Mouse (Mus musculus): ENCODE data around the gene Cyp17a1. TPM values are rescaled to one million over a fixed set of nuclear protein-coding genes. Genes with fewer than 3 reads are reported as not detected.

The Cyp17a1 gene
- polyA plus RNA-seq, 1 experiment from 2014 or later: not detected

- peaks cover 49% of the 10 kb centered on the region for H3K4me1 ChIP-seq (replicated peaks; ENCODE audit: insufficient read depth, low read length)
- H3K27ac ChIP-seq: peak overlapping the region; percentile 93
- H3K36me3 ChIP-seq (ENCODE audit: insufficient read depth, low read length): 0 out of 2 replicates have a peak, but pooled peaks cover 3% of the 10 kb centered on the region
- 3% methylated on average over 16 of the region's 16 CpGs for WGBS
- no peaks in the 10 kb centered on the region for H3K27me3 ChIP-seq (ENCODE audit: insufficient read depth, low read length)
- no peaks in the 10 kb centered on the region for H3K9me3 ChIP-seq (replicated peaks; ENCODE audit: low read length)
- ATAC-seq (replicated peaks; ENCODE audit: low FRiP score, low read depth): peak; percentile 68
- H3K4me3 ChIP-seq (replicated peaks; ENCODE audit: low read depth, low read length): peak overlapping the region; percentile 35
- peak overlapping the region; percentile 58 for H3K9ac ChIP-seq (ENCODE audit: low read depth, low read length)
- peak; percentile 88 for DNase-seq (ENCODE audit: low spot score)
- H3K4me2 ChIP-seq (ENCODE audit: low read length): peak overlapping the region; percentile 63
- no peak for TF ChIP-seq CTCF (IDR thresholded peaks at IDR 0.05; ENCODE audit: low read depth)
Observed at GRCm38 (mm10) chr19:46623194-46623667, 49.7 kb downstream of the Cyp17a1 start.

GRCm38 (mm10) chr19:46622659-46623193 lies 50.2 kb downstream of the Cyp17a1 start:
- no peaks in the 10 kb centered on the region for H3K9me3 ChIP-seq (replicated peaks; ENCODE audit: low read length)
- DNase-seq (ENCODE audit: low spot score) (no peak), ATAC-seq (replicated peaks; ENCODE audit: low FRiP score, low read depth) (no peak)
- H3K27me3 ChIP-seq (ENCODE audit: insufficient read depth, low read length): no peaks in the 10 kb centered on the region
- peak overlapping the region; percentile 93 for H3K27ac ChIP-seq
- peak overlapping the region; percentile 58; the same call in 1 of the 2 replicates for H3K9ac ChIP-seq (ENCODE audit: low read depth, low read length)
- 18% methylated on average over 12 of the region's 12 CpGs for WGBS
- peaks cover 49% of the 10 kb centered on the region for H3K4me1 ChIP-seq (replicated peaks; ENCODE audit: insufficient read depth, low read length)
- 0 out of 2 replicates have a peak overlapping the region, but pooled peaks have one; percentile 35 for H3K4me3 ChIP-seq (replicated peaks; ENCODE audit: low read depth, low read length)
- H3K36me3 ChIP-seq (ENCODE audit: insufficient read depth, low read length): no peaks in the 10 kb centered on the region
- peak overlapping the region; percentile 63 for H3K4me2 ChIP-seq (ENCODE audit: low read length)
- TF ChIP-seq CTCF (IDR thresholded peaks at IDR 0.05; ENCODE audit: low read depth): no peak

GRCm38 (mm10) chr19:46621236-46622183 lies 51.5 kb downstream of the Cyp17a1 start:
- no peak for DNase-seq (ENCODE audit: low spot score)
- no peak for TF ChIP-seq CTCF (IDR thresholded peaks at IDR 0.05; ENCODE audit: low read depth)

GRCm38 (mm10) chr19:46620016-46620808 lies 52.8 kb downstream of the Cyp17a1 start:
- H3K27ac ChIP-seq: no peak overlapping the region
- H3K36me3 ChIP-seq (ENCODE audit: insufficient read depth, low read length): no peaks in the 10 kb centered on the region
- DNase-seq (ENCODE audit: low spot score): no peak
- WGBS: 69% methylated on average over 14 of the region's 14 CpGs
- no peak overlapping the region for H3K4me2 ChIP-seq (ENCODE audit: low read length)
- H3K9me3 ChIP-seq (replicated peaks; ENCODE audit: low read length): no peaks in the 10 kb centered on the region
- no peak overlapping the region for H3K4me3 ChIP-seq (replicated peaks; ENCODE audit: low read depth, low read length)
- ATAC-seq (replicated peaks; ENCODE audit: low FRiP score, low read depth): no peak
- H3K4me1 ChIP-seq (replicated peaks; ENCODE audit: insufficient read depth, low read length): peaks cover 54% of the 10 kb centered on the region
- no peak for TF ChIP-seq CTCF (IDR thresholded peaks at IDR 0.05; ENCODE audit: low read depth)
- H3K27me3 ChIP-seq (ENCODE audit: insufficient read depth, low read length): no peaks in the 10 kb centered on the region
- H3K9ac ChIP-seq (ENCODE audit: low read depth, low read length): no peak overlapping the region

More at GRCm38 (mm10) chr19:46621236-46622183, 51.5 kb downstream of the Cyp17a1 start:
- Histone ChIP-seq H3K4me2 (ENCODE audit: low read length) (no peak overlapping the region), H3K27ac (peak overlapping the region; percentile 93; the same call in 1 of the 2 replicates), H3K4me3 (replicated peaks; ENCODE audit: low read depth, low read length) (no peak overlapping the region), H3K27me3 (ENCODE audit: insufficient read depth, low read length) (no peaks in the 10 kb centered on the region), H3K9me3 (replicated peaks; ENCODE audit: low read length) (no peaks in the 10 kb centered on the region), H3K4me1 (replicated peaks; ENCODE audit: insufficient read depth, low read length) (peaks cover 52% of the 10 kb centered on the region), H3K9ac (ENCODE audit: low read depth, low read length) (no peak overlapping the region), H3K36me3 (ENCODE audit: insufficient read depth, low read length) (no peaks in the 10 kb centered on the region)
- ATAC-seq (replicated peaks; ENCODE audit: low FRiP score, low read depth): no peak
- 61% methylated on average over 19 of the region's 19 CpGs for WGBS

- Histone ChIP-seq H3K9ac (ENCODE audit: low read depth, low read length) (no peak overlapping the region), H3K27ac (no peak overlapping the region), H3K27me3 (ENCODE audit: insufficient read depth, low read length) (no peaks in the 10 kb centered on the region), H3K4me2 (ENCODE audit: low read length) (no peak overlapping the region), H3K4me3 (replicated peaks; ENCODE audit: low read depth, low read length) (no peak overlapping the region), H3K9me3 (replicated peaks; ENCODE audit: low read length) (no peaks in the 10 kb centered on the region), H3K4me1 (replicated peaks; ENCODE audit: insufficient read depth, low read length) (peaks cover 51% of the 10 kb centered on the region), H3K36me3 (ENCODE audit: insufficient read depth, low read length) (no peaks in the 10 kb centered on the region)
- no peak for DNase-seq (ENCODE audit: low spot score)
- 84% methylated on average over 6 of the region's 6 CpGs for WGBS
- no peak for TF ChIP-seq CTCF (IDR thresholded peaks at IDR 0.05; ENCODE audit: low read depth)
- no peak for ATAC-seq (replicated peaks; ENCODE audit: low FRiP score, low read depth)
Observed at GRCm38 (mm10) chr19:46619518-46619917, 53.5 kb downstream of the Cyp17a1 start.

- Histone ChIP-seq H3K4me2 (ENCODE audit: low read length) (no peak overlapping the region), H3K27ac (no peak overlapping the region), H3K36me3 (ENCODE audit: insufficient read depth, low read length) (no peaks in the 10 kb centered on the region), H3K9me3 (replicated peaks; ENCODE audit: low read length) (no peaks in the 10 kb centered on the region), H3K27me3 (ENCODE audit: insufficient read depth, low read length) (no peaks in the 10 kb centered on the region), H3K9ac (ENCODE audit: low read depth, low read length) (no peak overlapping the region), H3K4me1 (replicated peaks; ENCODE audit: insufficient read depth, low read length) (peaks cover 46% of the 10 kb centered on the region), H3K4me3 (replicated peaks; ENCODE audit: low read depth, low read length) (no peak overlapping the region)
- WGBS: 32% methylated on average over 19 of the region's 19 CpGs
- no peak for DNase-seq (ENCODE audit: low spot score)
- no peak for ATAC-seq (replicated peaks; ENCODE audit: low FRiP score, low read depth)
- TF ChIP-seq CTCF (IDR thresholded peaks at IDR 0.05; ENCODE audit: low read depth): no peak
Observed at GRCm38 (mm10) chr19:46619001-46619400, 54.0 kb downstream of the Cyp17a1 start.

Data from kidney, postnatal 0 days (tissue).